Mouse (Mus musculus) cortical plate, adult 2 months (tissue): ENCODE data around the gene Rhou. TPM values are rescaled to one million over a fixed set of nuclear protein-coding genes. Genes with fewer than 3 reads are reported as not detected.
A peak's percentile ranks its signal among the peaks of the same experiment; 100 is the strongest.
"Not testable (repeated sequence)": the region's sequence is repeated elsewhere in the genome, so short reads cannot be mapped to it uniquely, and the experiment has no call there.

Experiments
- H3K27ac ChIP-seq: fragments of 200-500 bp; 2 replicates; pipeline ENCODE4 v1.5.1; 2012; ENCODE audit warnings: low read length, control low read depth, inconsistent platforms; ENCODE audit not compliant: insufficient read depth
- H3K4me1 ChIP-seq: fragments of 200-500 bp; 2 replicates; pipeline ENCODE4 v1.6.1; 2011; ENCODE audit warnings: low read length; ENCODE audit not compliant: control insufficient read depth, insufficient read depth
- H3K4me3 ChIP-seq: fragments of 200-500 bp; 2 replicates; pipeline ENCODE4 v1.5.1; 2011; ENCODE audit warnings: mild to moderate bottlenecking, low read length, control low read depth; ENCODE audit not compliant: insufficient read depth
- CTCF ChIP-seq: fragments of 200-500 bp; IDR thresholded peaks from 2 replicates; pipeline ENCODE4 v1.5.1; 2011; ENCODE audit warnings: mild to moderate bottlenecking, control low read depth, low read length; ENCODE audit not compliant: insufficient read depth; ENCODE audit errors: extremely low read depth
- POLR2A ChIP-seq: fragments of 200-500 bp; IDR thresholded peaks from 2 replicates; pipeline ENCODE4 v1.6.1; 2011; ENCODE audit warnings: mild to moderate bottlenecking, low read length, control low read depth; ENCODE audit not compliant: insufficient read depth; ENCODE audit errors: extremely low read depth
- polyA plus RNA-seq: library from polyadenylated mRNA; depleted of rRNA; stranded (reverse); fragments of >200 nt; gene quantifications from 2 replicates; pipeline ENCODE4 v1.2.3, GENCODE M21; 2012

The Rhou gene
- polyA plus RNA-seq, 1 experiment, result 29.1 TPM

- no peaks in the 10 kb centered on the region; the same call in 1 of the 2 replicates for H3K4me1 ChIP-seq
- TF ChIP-seq CTCF (no peak), POLR2A (no peak)
- H3K4me3 ChIP-seq, result no peak overlapping the region
- no peak overlapping the region for H3K27ac ChIP-seq
These were observed 23.7 kb upstream of the Rhou start for GRCm38 (mm10) chr8:123630058-123630457.

GRCm38 (mm10) chr8:123630841-123631251 is 22.9 kb upstream of the Rhou start:
- no peak for TF ChIP-seq POLR2A
- no peak for TF ChIP-seq CTCF
- peak overlapping the region; percentile 36 for H3K4me3 ChIP-seq
- no peak overlapping the region for H3K27ac ChIP-seq
- no peaks in the 10 kb centered on the region; the same call in 1 of the 2 replicates for H3K4me1 ChIP-seq

- H3K4me3 ChIP-seq, H3K4me1 ChIP-seq, H3K27ac ChIP-seq: not testable (repeated sequence)
These were observed 22.0 kb upstream of the Rhou start for GRCm38 (mm10) chr8:123631746-123632145.

- no peak overlapping the region for H3K27ac ChIP-seq
- TF ChIP-seq CTCF (no peak), POLR2A (no peak)
- H3K4me1 ChIP-seq, result no peaks in the 10 kb centered on the region; the same call in 1 of the 2 replicates
- H3K4me3 ChIP-seq, result no peak overlapping the region
These were observed 21.5 kb upstream of the Rhou start for GRCm38 (mm10) chr8:123632257-123632656.

- TF ChIP-seq POLR2A (no peak), CTCF (no peak)
- H3K4me3 ChIP-seq, result no peak overlapping the region
- no peaks in the 10 kb centered on the region; the same call in 1 of the 2 replicates for H3K4me1 ChIP-seq
- H3K27ac ChIP-seq, result no peak overlapping the region
These were observed 19.9 kb upstream of the Rhou start for GRCm38 (mm10) chr8:123633801-123634200.

GRCm38 (mm10) chr8:123634395-123635131 is 19.2 kb upstream of the Rhou start:
- Histone ChIP-seq H3K27ac (0 out of 2 replicates have a peak overlapping the region, but pooled peaks have one; percentile 19), H3K4me3 (no peak overlapping the region), H3K4me1 (no peaks in the 10 kb centered on the region; the same call in 1 of the 2 replicates)
- TF ChIP-seq CTCF (no peak), POLR2A (no peak)

GRCm38 (mm10) chr8:123635671-123636070 is 18.1 kb upstream of the Rhou start:
- TF ChIP-seq POLR2A, result no peak
- H3K4me3 ChIP-seq, result no peak overlapping the region
- H3K4me1 ChIP-seq, result no peaks in the 10 kb centered on the region; the same call in 1 of the 2 replicates

GRCm38 (mm10) chr8:123643330-123644051 is 10.2 kb upstream of the Rhou start:
- H3K4me1 ChIP-seq, result no peaks in the 10 kb centered on the region
- TF ChIP-seq CTCF, result peak; percentile 64
- TF ChIP-seq POLR2A, result no peak
- no peak overlapping the region for H3K27ac ChIP-seq
- H3K4me3 ChIP-seq, result 0 out of 2 replicates have a peak overlapping the region, but pooled peaks have one; percentile 18

More at GRCm38 (mm10) chr8:123635671-123636070, 18.1 kb upstream of the Rhou start:
- H3K27ac ChIP-seq, result no peak overlapping the region

- no peak for TF ChIP-seq CTCF
- no peak for TF ChIP-seq POLR2A
- Histone ChIP-seq H3K4me1 (no peaks in the 10 kb centered on the region), H3K4me3 (no peak overlapping the region), H3K27ac (no peak overlapping the region)
These were observed 8.5 kb upstream of the Rhou start for GRCm38 (mm10) chr8:123645229-123645628.
